Mouse (Mus musculus) small intestine, adult 2 months (tissue): Measurements from ENCODE around the gene Rpl31.

Experiments used
- CTCF ChIP-seq: fragments of 200-500 bp; IDR thresholded peaks from 2 replicates; pipeline ENCODE4 v1.5.1; 2012; ENCODE audit warnings: low read depth, mild to moderate bottlenecking, control low read depth, inconsistent platforms, low read length, moderate library complexity, mixed read lengths; ENCODE audit not compliant: insufficient replicate concordance, insufficient read length; ENCODE audit errors: extremely low read depth
- POLR2A ChIP-seq: fragments of 200-500 bp; IDR thresholded peaks from 2 replicates; pipeline ENCODE4 v1.6.1; 2012; ENCODE audit warnings: low read depth, mild to moderate bottlenecking, control low read depth, inconsistent platforms, low read length, moderate library complexity

GRCm38 (mm10) chr1:39349001-39349400, 18.6 kb upstream of the Rpl31 start:
- no peak for TF ChIP-seq CTCF
- no peak for TF ChIP-seq POLR2A
